Mouse (Mus musculus) myocyte (in vitro differentiated cells): ENCODE results near the gene Atoh7. TPM values are rescaled to one million over a fixed set of nuclear protein-coding genes. Genes with fewer than 3 reads are reported as not detected.

ENCODE experiments used
- H3K27me3 ChIP-seq: one replicate; pipeline ENCODE4 v1.6.1; 2011; ENCODE audit not compliant: control insufficient read depth, insufficient read depth, insufficient read length
- H3K36me3 ChIP-seq: one replicate; pipeline ENCODE4 v1.6.1; 2011; ENCODE audit not compliant: control insufficient read depth, insufficient read depth
- H3K4me2 ChIP-seq: one replicate; pipeline ENCODE4 v1.6.1; 2011; ENCODE audit warnings: low read depth, control low read depth
- H3K4me3 ChIP-seq: one replicate; pipeline ENCODE4 v1.5.1; 2011; ENCODE audit warnings: mild to moderate bottlenecking, control low read depth, moderate library complexity
- H3K79me2 ChIP-seq: one replicate; pipeline ENCODE4 v1.6.1; 2011; ENCODE audit not compliant: control insufficient read depth, insufficient read depth
- H3ac ChIP-seq: one replicate; pipeline ENCODE4 v1.6.1; 2011; ENCODE audit not compliant: control insufficient read depth, insufficient read length
- CEBPB ChIP-seq: IDR thresholded peaks from 2 replicates; pipeline ENCODE4 v1.6.1; 2011; ENCODE audit warnings: mild to moderate bottlenecking, moderate library complexity; ENCODE audit not compliant: poor library complexity, insufficient read depth, severe bottlenecking
- E2F4 ChIP-seq: IDR thresholded peaks from one replicate; pipeline ENCODE4 v1.6.1; 2011; ENCODE audit warnings: mild to moderate bottlenecking, control low read depth, moderate library complexity; ENCODE audit not compliant: insufficient read depth
- MAX ChIP-seq: IDR thresholded peaks from one replicate; pipeline ENCODE4 v1.6.1; 2011; ENCODE audit warnings: low read depth, mild to moderate bottlenecking, control low read depth
- MYOD1 ChIP-seq, 3 experiments: IDR thresholded peaks; one replicate each; pipeline ENCODE4 v1.6.1; 2011; ENCODE audit warnings: control low read depth in 2 of 3, low read depth in 2 of 3, mild to moderate bottlenecking in 2 of 3, moderate library complexity in 1 of 3; ENCODE audit not compliant: insufficient read length in 2 of 3, control insufficient read depth in 1 of 3
- MYOG ChIP-seq, 3 experiments: IDR thresholded peaks; one replicate each; pipeline ENCODE4 v1.6.1; 2011; ENCODE audit warnings: control low read depth in 2 of 3, low read depth in 2 of 3, mild to moderate bottlenecking in 2 of 3; ENCODE audit not compliant: insufficient read length in 2 of 3, control insufficient read depth in 1 of 3, insufficient read depth in 1 of 3
- POLR2A ChIP-seq: IDR thresholded peaks from one replicate; pipeline ENCODE4 v1.6.1; 2011; ENCODE audit warnings: low read depth, mild to moderate bottlenecking, control low read depth, moderate library complexity; ENCODE audit not compliant: insufficient read length
- POLR2AphosphoS2 ChIP-seq: IDR thresholded peaks from one replicate; pipeline ENCODE4 v1.6.1; 2011; ENCODE audit warnings: low read depth, control low read depth; ENCODE audit not compliant: insufficient read length
- REST ChIP-seq: IDR thresholded peaks from one replicate; pipeline ENCODE4 v1.6.1; 2011; ENCODE audit warnings: mild to moderate bottlenecking, control low read depth, moderate library complexity; ENCODE audit not compliant: insufficient read depth, insufficient read length
- SRF ChIP-seq: IDR thresholded peaks from one replicate; pipeline ENCODE4 v1.6.1; 2011; ENCODE audit warnings: low read depth; ENCODE audit not compliant: control insufficient read depth, insufficient read length
- TCF12 ChIP-seq: IDR thresholded peaks from one replicate; pipeline ENCODE4 v1.6.1; 2011; ENCODE audit warnings: mild to moderate bottlenecking, control low read depth; ENCODE audit not compliant: poor library complexity, insufficient read depth, severe bottlenecking
- TCF3 ChIP-seq: IDR thresholded peaks from one replicate; pipeline ENCODE4 v1.6.1; 2011; ENCODE audit warnings: low read depth, control low read depth; ENCODE audit not compliant: insufficient read length
- USF1 ChIP-seq: IDR thresholded peaks from one replicate; pipeline ENCODE4 v1.6.1; 2011; ENCODE audit warnings: low read depth, mild to moderate bottlenecking, control low read depth, moderate library complexity
- polyA plus RNA-seq: library from polyadenylated mRNA; unstranded; fragments of >200 nt; fragmentation: generic; extraction: Trizol; gene quantifications from one replicate; pipeline ENCODE4 v1.2.1, GENCODE M21; 2012; ENCODE audit warnings: missing spikeins

Atoh7 gene
- polyA plus RNA-seq, 1 experiment: not detected

DNA sequence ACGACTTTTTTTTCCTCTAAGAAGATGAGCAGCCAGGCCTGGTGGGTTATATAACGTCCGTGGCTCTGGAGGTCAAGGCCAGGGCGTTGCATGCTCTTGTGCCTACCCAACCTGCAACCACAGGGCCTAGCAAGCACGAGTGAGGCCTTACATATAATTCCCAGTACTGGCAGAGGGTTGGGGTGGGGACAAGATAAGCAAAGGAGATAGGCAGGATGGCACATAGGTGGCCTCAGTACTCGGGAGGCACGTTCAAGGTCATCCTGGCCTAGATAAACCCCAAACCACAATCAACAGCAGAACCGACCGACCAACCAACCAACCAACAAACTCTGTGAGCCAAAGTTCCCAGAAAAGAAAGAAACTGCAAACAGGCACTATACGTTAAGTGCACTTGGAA, 13.1 kb upstream of the Atoh7 start:
- Histone ChIP-seq H3ac (no peak overlapping the region), H3K27me3 (peaks cover 9% of the 10 kb centered on the region), H3K4me2 (no peak overlapping the region), H3K36me3 (no peaks in the 10 kb centered on the region), H3K79me2 (no peaks in the 10 kb centered on the region), H3K4me3 (no peak overlapping the region)
- TF ChIP-seq TCF12 (no peak), REST (no peak), E2F4 (no peak), TCF3 (no peak), CEBPB (no peak), MYOG (IDR thresholded peaks at IDR 0.05; ENCODE audit: control insufficient read depth in 1 of 3, insufficient read depth in 1 of 3, insufficient read length in 2 of 3, low read depth in 2 of 3) (no peak), MAX (no peak)

GRCm38 (mm10) chr10:63089103-63089757, 10.2 kb upstream of the Atoh7 start:
- peaks cover 16% of the 10 kb centered on the region for H3K27me3 ChIP-seq
- no peak overlapping the region for H3K4me2 ChIP-seq
- H3K36me3 ChIP-seq: no peaks in the 10 kb centered on the region
- H3ac ChIP-seq: no peak overlapping the region
- H3K4me3 ChIP-seq: no peak overlapping the region
- TF ChIP-seq POLR2A (no peak), E2F4 (no peak), MYOG (IDR thresholded peaks at IDR 0.05; ENCODE audit: control insufficient read depth in 1 of 3, insufficient read depth in 1 of 3, insufficient read length in 2 of 3, low read depth in 2 of 3) (no peak), MYOD1 (IDR thresholded peaks at IDR 0.05; ENCODE audit: control insufficient read depth in 1 of 3, insufficient read length in 2 of 3, low read depth in 2 of 3) (no peak), MAX (no peak), TCF3 (no peak), USF1 (no peak), CEBPB (no peak), POLR2AphosphoS2 (no peak), TCF12 (no peak), SRF (no peak), REST (no peak)
- H3K79me2 ChIP-seq: no peaks in the 10 kb centered on the region

DNA sequence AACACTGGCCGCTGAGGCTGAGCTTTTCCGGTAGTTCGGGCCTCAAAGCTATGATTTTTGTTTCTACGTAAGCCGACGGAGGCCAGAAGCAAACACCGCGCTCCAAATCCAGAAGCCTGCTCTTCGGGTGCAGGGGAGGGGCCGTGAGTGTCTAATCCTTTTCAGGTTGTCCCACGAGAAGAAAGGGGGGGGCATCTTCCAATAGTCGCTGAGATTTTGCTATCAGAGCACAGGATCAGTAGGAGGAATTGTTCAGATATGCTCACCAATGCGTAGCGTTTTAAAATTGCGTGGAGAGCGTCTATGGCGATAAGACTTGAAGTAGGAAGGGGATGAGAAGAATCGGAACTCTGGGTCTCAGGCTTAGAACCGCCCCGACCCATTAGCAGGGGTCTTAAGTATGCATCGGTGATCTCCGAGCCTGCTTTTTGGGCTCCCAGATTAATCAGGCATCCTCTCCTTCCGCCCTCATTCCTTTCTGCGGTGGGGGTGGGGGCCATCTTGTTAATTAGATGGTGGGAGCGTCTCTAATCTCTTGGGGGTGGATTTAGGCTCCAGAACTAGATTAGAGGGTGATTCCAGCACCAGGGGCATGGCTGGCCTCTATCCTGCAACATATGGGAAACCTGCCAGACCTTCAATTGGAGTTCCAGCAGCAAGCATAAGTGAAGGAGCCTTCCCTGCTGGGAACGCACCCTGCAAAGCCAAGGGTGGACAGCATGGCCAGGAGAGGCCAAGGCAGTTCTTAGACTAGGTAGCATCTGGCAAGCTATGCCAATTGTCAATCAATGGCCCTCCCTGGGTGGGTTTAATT, 9.5 kb upstream of the Atoh7 start:
- Histone ChIP-seq H3K4me3 (no peak overlapping the region), H3K79me2 (no peaks in the 10 kb centered on the region), H3K27me3 (peaks cover 16% of the 10 kb centered on the region), H3K4me2 (no peak overlapping the region), H3K36me3 (no peaks in the 10 kb centered on the region), H3ac (no peak overlapping the region)
- TF ChIP-seq TCF3: no peak
- TF ChIP-seq TCF12: no peak

- no peaks in the 10 kb centered on the region for H3K79me2 ChIP-seq
- no peak overlapping the region for H3K4me2 ChIP-seq
- no peaks in the 10 kb centered on the region for H3K36me3 ChIP-seq
- no peak overlapping the region for H3ac ChIP-seq
- peaks cover 16% of the 10 kb centered on the region for H3K27me3 ChIP-seq
- H3K4me3 ChIP-seq: no peak overlapping the region
- no peak for TF ChIP-seq USF1
These were observed 7.5 kb upstream of the Atoh7 start for GRCm38 (mm10) chr10:63091915-63092314.

DNA sequence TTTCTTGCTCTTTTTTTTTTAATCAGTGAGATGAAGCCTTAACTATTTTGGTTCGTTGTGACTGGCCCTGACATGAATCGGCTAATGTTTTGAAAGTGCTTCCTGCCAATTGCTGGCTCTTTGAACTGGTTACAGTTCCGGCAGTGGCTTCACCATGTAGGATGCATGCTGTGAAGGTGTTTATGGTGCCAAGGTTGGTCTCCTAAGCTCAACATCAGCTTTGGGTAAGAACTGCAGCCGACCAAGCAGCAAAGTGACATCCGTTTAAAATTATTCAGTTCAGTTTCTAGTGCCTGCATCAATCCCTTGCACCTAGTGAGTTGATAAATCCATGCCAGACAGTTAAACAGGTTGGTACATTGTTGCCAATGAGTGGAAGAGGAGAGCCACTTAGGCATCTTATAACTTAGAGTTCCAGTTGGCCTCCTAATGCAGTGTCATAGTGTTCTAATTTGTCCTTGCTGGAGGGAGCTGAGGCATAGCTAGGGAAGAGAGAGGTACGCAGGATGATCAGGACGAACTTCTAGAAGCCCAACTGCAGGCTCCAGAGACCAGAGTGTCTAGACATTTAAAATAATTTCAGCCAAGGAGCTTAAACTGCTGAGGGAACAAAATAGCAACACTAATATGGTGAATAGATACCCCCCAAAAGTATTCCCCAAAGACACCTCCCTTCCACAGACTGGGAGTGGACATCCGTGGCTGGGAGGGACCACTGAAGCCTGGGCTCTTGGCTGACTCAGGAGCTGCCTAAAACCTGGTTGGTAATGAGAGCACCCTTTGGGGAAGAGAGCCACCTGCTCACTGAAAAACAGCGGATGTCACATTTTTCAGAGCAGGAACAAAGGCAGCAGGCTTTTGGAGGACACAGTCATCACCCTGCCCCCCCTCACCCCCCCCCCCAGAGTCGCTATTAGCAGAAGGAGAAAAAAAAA, 6.6 kb upstream of the Atoh7 start:
- H3K27me3 ChIP-seq: peaks cover 16% of the 10 kb centered on the region
- no peak overlapping the region for H3K4me3 ChIP-seq
- no peaks in the 10 kb centered on the region for H3K36me3 ChIP-seq
- no peak for TF ChIP-seq CEBPB
- TF ChIP-seq E2F4: no peak
- no peak for TF ChIP-seq MAX
- TF ChIP-seq REST: no peak
- no peak for TF ChIP-seq MYOD1 (IDR thresholded peaks at IDR 0.05; ENCODE audit: control insufficient read depth in 1 of 3, insufficient read length in 2 of 3, low read depth in 2 of 3)
- TF ChIP-seq MYOG (IDR thresholded peaks at IDR 0.05; ENCODE audit: control insufficient read depth in 1 of 3, insufficient read depth in 1 of 3, insufficient read length in 2 of 3, low read depth in 2 of 3): no peak
- TF ChIP-seq TCF3: no peak
- H3K79me2 ChIP-seq: no peaks in the 10 kb centered on the region
- no peak overlapping the region for H3K4me2 ChIP-seq
- no peak overlapping the region for H3ac ChIP-seq
